Mouse (Mus musculus) left cerebral cortex, postnatal 36 days (tissue): ENCODE measurements around the gene Macrod1. TPM values are rescaled to one million over a fixed set of nuclear protein-coding genes. Genes with fewer than 3 reads are reported as not detected.

Experiments used
- DNase-seq, 2 experiments: peaks; one replicate each; pipeline ENCODE4 v3.0.0; 2021 to 2022; ENCODE audit warnings: low spot score in 2 of 2, mixed read lengths in 1 of 2
- intact Hi-C: fragments of 180-260 bp; cut with DNase I; formaldehyde crosslinking; loops from one replicate; pipeline ENCODE4 v1.15.1; 2025
- total RNA-seq, 2 experiments: library from RNA; stranded (reverse); gene quantifications; 2 replicates each; pipeline ENCODE4 v1.2.3; 2021

Gene Macrod1
- total RNA-seq, 2 experiments from 2014 or later, result 14.1 to 17.6 TPM

- intact Hi-C loops, result no loop called here
- DNase-seq, result no peak
These were observed 50.0 kb downstream of the Macrod1 start for GRCm38 (mm10) chr19:7106566-7106965.

DNA sequence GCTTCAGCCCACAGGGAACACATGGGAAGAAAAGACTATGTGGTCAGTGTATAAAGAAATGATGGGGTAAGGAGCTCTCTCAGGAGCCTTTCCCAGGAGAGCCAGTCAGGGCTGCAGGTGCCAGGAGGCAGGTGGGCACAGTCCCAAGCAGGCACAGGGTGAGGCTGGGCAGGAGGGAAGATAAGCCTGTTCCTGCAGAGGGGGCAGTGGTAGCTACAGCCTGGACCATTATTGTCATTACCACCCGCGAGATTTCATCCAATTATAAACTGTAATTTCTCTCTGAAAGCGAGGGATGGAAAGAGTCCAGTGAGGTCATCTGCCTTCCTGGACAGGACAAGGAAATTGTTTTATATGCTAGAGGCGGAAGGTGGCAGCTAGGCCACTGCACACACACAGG, 50.6 kb downstream of the Macrod1 start:
- no peak for DNase-seq
- intact Hi-C loops, result no loop called here

- DNase-seq, result no peak
- intact Hi-C loops, result no loop called here
These were observed 51.7 kb downstream of the Macrod1 start for GRCm38 (mm10) chr19:7108114-7108905.

DNA sequence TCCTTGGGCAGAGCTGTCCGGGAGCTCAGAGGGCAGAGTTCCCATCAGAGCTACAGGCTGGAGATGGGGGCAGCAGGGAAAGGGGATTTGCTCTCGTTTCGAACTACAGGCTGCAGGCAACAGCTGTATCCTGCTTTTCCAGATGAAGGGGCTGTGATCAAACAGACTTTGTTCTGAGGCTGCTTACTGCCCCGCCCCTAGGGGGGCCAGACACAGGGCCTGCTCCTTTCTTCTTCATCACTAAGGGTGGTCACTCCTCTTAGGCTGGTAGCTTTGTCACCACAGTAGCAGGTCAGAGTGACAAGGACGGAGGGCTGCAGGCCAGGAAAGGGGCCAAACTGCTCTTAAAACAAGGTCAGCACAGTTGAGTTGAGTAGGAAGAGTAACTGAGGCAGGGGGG, 53.5 kb downstream of the Macrod1 start:
- intact Hi-C loops, result no loop called here
- DNase-seq, result no peak

GRCm38 (mm10) chr19:7110875-7111274, 54.3 kb downstream of the Macrod1 start:
- no peak for DNase-seq
- intact Hi-C loops, result no loop called here

DNA sequence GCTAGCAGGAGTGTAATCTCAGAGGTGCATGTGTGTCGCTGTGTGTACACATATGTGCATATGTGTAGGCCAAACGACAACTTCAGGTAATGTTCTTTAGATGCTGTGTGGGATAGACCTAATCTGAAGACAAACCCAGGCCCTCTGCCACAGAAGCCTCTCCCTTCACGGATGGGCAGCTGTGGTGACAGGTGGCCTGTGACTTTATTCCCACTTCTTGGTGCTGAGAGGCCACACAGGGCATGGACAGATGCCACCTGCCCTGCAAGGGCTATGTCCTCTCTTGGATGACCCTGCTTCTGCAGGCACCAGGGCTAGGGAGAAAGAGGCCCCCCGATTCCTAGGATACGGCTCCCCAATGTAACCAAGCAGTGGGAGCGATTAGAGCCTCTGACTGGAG, 54.7 kb downstream of the Macrod1 start:
- intact Hi-C loops, result no loop called here
- DNase-seq, result no peak

GRCm38 (mm10) chr19:7111710-7112109, 55.1 kb downstream of the Macrod1 start:
- intact Hi-C loops, result no loop called here
- no peak for DNase-seq

GRCm38 (mm10) chr19:7112628-7113027, 56.0 kb downstream of the Macrod1 start:
- no peak for DNase-seq
- intact Hi-C loops, result no loop called here

DNA sequence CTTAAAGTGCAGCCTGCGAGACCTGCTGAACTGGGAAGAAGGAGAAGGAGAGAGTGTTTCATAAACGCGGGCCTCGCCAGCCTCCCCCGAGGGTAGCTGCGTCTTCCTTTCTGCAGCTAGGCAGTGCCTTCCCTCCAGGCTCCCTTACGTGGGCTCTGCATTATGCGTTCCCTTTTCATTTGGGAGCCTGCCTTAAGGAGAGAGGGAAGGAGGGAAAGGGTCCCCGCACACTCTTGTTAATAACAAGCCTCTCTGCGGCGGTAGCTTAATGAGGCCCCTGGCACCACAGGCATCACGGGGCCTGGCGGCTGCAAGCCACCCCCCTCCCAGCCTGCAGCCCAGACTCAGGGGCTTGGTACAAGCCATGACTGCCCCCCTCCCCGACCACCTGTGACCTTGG, 57.0 kb downstream of the Macrod1 start:
- intact Hi-C loops, result no loop called here
- no peak for DNase-seq

- DNase-seq, result no peak
- intact Hi-C loops, result no loop called here
These were observed 59.6 kb downstream of the Macrod1 start for GRCm38 (mm10) chr19:7116038-7116731.

DNA sequence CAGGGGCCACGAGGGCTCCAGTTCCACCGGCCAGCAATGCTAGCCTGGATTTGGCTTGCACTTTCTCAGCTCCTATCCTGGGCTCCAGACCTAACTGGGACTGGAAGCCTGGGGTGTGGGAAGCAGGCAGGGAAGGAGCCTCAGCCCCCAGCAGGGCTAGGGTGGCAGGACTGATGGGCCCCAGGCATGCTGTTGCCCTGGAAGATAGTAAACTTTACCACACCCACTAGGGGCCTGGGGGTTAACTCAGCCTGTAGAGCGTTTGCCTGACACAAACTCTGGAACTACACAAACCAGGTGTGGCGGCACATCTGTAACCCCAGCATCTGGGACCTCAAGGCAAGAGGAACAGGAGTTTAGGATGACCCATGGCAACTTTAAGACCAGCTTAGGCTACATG, 60.5 kb downstream of the Macrod1 start:
- DNase-seq, result no peak
- intact Hi-C loops, result no loop called here

DNA sequence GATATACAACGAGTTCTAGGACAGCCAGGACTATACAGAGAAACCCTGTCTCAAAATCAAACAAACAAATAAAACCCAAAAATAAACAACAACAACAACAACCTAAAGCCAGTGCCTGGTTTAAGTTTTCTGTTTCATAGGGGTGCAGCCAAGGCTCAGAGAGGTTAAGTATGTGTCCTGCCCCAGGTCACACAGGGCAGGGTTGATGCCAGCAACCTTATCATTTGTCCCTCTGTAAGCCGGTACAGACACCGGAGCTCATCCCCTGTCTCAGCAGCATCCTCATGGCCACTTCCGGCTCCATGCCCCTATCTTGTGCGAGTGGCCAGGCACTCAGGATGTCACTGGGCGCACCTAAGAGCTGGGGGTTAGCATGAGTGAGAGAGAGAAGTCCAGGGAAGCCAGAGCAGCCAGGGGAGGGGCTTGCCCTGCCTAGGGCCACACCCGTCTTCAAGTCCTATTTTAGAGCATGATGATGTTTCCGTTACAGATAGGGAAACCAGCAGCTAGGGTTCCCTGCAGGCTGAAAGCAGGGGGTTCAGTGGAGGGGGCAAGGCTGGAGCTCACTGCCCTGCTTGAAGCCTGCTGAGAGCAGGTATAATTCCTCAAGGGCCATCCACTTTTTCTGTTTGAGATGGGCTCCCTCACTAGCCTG, 61.2 kb downstream of the Macrod1 start:
- intact Hi-C loops, result no loop called here
- DNase-seq, result no peak

DNA sequence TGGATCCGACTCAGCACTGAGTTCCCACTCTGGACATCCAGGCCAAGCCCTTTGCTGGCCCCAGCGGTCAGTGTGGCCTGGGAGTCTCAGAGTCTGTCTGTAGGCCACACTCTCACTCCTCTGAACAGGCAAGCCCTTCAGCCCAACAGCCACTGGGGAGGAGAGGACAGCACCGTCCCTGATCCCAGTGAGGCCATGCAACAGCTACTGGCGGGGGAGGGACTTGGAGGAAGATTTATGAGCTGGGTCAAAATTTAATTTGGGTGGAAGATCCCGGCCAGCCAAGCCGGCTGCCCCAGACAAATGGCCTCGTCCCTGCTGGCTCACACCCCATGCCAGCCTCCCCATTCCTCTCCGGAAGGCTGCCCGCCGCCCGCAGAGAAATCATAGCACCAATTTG, 64.6 kb downstream of the Macrod1 start:
- no peak for DNase-seq
- intact Hi-C loops, result no loop called here

DNA sequence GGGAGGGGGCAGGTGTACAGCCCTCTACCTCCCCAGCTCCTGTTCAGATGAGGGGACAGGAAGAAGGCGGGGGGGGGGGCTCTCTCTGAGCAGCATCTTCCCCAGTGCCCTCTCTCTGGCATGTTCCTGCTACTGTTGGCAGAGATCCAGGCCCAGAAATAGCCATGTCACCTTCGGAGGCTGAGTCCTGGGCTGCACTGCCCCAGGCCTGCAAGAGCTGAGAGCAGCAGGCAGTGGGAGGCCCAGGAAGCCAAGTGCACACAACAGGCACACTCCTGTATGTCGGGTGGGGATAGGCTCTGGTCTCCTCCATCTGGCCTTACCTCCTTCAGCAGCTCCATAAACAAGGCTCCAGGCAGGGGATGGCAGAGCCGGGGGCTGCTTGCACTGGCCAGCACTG, 65.7 kb downstream of the Macrod1 start:
- intact Hi-C loops, result no loop called here
- DNase-seq, result no peak

DNA sequence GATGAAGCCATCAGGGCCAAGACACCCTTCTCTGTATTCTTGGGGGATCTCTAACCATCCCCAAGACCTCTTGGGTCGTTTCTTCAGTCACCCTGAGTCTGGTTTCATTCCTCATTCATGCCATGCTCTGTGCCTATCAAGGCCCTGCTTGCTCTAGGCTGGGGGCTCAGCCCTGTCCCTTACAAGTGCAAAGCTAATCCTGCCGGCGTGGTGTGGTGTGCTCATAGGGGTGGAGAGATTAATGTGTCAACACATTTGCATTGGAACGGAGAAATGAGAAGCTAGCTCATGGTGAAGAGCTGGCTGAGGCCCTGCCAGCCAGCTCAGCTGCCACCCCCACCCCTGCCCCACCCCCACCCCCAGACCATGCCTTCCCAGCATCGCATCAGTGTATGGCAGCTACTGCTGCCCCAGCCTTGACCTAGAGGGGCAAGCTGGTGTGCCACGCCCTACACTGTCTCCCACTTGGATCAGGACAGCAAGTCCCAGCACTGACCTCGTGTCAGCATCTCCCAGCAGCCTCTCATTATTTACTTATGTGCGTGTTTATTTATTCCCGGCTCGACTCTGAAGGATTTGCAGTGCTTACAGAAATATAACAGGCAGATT, 66.2 kb downstream of the Macrod1 start:
- intact Hi-C loops, result no loop called here
- DNase-seq, result no peak

GRCm38 (mm10) chr19:7125526-7126156, 69.0 kb downstream of the Macrod1 start:
- intact Hi-C loops, result no loop called here
- DNase-seq, result no peak

DNA sequence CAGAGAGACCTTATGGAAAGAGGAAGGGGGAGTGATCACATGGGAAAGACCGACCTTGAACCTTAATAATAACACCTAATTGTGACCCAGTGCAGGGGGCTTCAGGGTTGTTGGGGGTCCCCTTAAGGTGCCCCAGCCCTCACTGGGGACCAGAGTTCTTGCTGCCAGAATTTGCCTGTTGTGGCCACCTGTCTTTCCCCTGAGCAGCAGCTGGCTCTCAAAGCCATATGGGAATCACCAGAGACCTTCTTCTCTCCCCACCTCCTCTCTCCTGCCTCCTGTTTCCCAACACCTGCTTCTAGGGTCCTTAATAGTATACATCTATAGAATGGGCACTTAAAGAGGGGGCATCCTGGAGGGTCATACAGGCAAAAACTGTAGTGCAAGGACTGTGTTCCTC, 69.6 kb downstream of the Macrod1 start:
- intact Hi-C loops, result no loop called here
- no peak for DNase-seq

- intact Hi-C loops, result no loop called here
- DNase-seq, result no peak
These were observed 70.3 kb downstream of the Macrod1 start for GRCm38 (mm10) chr19:7126933-7127332.

GRCm38 (mm10) chr19:7128551-7129475, 72.2 kb downstream of the Macrod1 start:
- no peak for DNase-seq
- intact Hi-C loops, result no loop called here
